Mouse (Mus musculus) olfactory bulb, adult 2 months (tissue): Measurements from ENCODE around the gene Pold2. TPM values are rescaled to one million over a fixed set of nuclear protein-coding genes. Genes with fewer than 3 reads are reported as not detected.

ENCODE experiments used
- H3K27ac ChIP-seq: fragments of 200-500 bp; 2 replicates; pipeline ENCODE4 v1.5.1; 2012; ENCODE audit warnings: low read depth, low read length; ENCODE audit not compliant: insufficient read depth
- H3K4me1 ChIP-seq: fragments of 200-500 bp; 2 replicates; pipeline ENCODE4 v1.6.1; 2012; ENCODE audit warnings: low read length; ENCODE audit not compliant: control insufficient read depth, insufficient read depth
- H3K4me3 ChIP-seq: fragments of 200-500 bp; 2 replicates; pipeline ENCODE4 v1.5.1; 2012; ENCODE audit warnings: mild to moderate bottlenecking, low read depth, low read length, moderate library complexity; ENCODE audit not compliant: insufficient read depth
- CTCF ChIP-seq: fragments of 200-500 bp; IDR thresholded peaks from 2 replicates; pipeline ENCODE4 v1.5.1; 2012; ENCODE audit warnings: low read depth, mild to moderate bottlenecking, low read length, moderate library complexity; ENCODE audit not compliant: insufficient read depth
- POLR2A ChIP-seq: fragments of 200-500 bp; IDR thresholded peaks from 2 replicates; pipeline ENCODE4 v1.6.1; 2012; ENCODE audit warnings: mild to moderate bottlenecking, low read depth, low read length, moderate library complexity; ENCODE audit not compliant: insufficient read depth
- WGBS: fragments of 180-500 bp; shearing (Covaris S2); methylation state at CpG from one replicate; pipeline ENCODE4 v1.1.7; 2018; 5-methylcytosine and 5-hydroxymethylcytosine counted together
- polyA plus RNA-seq: library from polyadenylated mRNA; stranded (reverse); fragments of >200 nt; gene quantifications from 2 replicates; pipeline ENCODE4 v1.2.4, GENCODE M21; 2012; ENCODE audit warnings: low replicate concordance; ENCODE audit not compliant: missing spikeins, insufficient read depth, insufficient read length

Gene Pold2
- polyA plus RNA-seq, 1 experiment: not detected

- no peak for TF ChIP-seq POLR2A
- no peak for TF ChIP-seq CTCF
- WGBS: 81% methylated on average over 4 of the region's 4 CpGs
- H3K4me3 ChIP-seq: no peak overlapping the region
- H3K4me1 ChIP-seq: no peaks in the 10 kb centered on the region
- H3K27ac ChIP-seq: no peak overlapping the region
Observed at GRCm38 (mm10) chr11:5913936-5914335, 35.8 kb upstream of the Pold2 start.

DNA sequence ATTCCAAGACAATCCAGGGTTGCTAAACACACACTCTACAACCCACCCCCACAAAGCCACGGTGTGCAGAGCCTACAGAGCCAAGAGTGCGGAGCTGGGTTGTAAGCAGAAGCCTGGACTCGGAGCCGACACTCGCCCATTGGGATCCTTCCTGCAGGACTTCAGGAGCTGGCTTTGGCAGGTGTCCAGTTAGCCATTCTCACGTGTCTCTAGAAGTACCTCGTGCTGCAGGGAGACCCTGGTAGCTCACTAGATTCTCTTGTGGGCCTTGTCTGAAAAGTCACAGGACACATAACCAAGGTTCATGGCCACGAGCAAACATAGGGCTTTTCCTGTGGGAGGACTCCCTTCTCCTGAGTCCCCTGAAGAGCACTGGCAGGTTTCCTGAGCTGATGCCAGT, 35.2 kb upstream of the Pold2 start:
- H3K4me3 ChIP-seq: no peak overlapping the region
- TF ChIP-seq CTCF (no peak), POLR2A (no peak)
- 63% methylated on average over 8 of the region's 8 CpGs for WGBS
- no peak overlapping the region for H3K27ac ChIP-seq
- no peaks in the 10 kb centered on the region for H3K4me1 ChIP-seq

DNA sequence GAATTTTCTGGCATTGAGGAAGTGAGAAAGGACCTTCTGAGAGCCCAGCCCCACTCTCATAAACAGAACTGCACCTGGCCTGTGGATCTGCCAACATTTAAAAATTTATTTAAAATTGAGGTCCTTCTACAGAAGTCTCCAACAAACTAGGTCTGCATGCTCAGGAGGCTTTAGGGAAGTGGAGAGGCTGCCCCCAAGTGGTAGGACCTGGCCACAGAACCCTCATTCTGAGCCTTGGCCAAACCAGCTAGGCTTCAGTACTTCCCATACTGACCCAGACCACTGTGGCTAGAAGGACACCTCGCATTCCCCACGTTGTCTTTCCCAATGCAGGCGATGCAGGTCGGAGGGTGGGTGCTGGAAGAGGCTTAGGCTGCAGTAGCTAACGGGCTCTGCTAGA, 34.5 kb upstream of the Pold2 start:
- H3K27ac ChIP-seq: no peak overlapping the region
- TF ChIP-seq CTCF (0 out of 2 replicates have a peak, but pooled peaks have one; percentile 35), POLR2A (no peak)
- 35% methylated on average over 5 of the region's 5 CpGs for WGBS
- no peak overlapping the region for H3K4me3 ChIP-seq
- no peaks in the 10 kb centered on the region for H3K4me1 ChIP-seq

- Histone ChIP-seq H3K4me3 (no peak overlapping the region), H3K27ac (no peak overlapping the region), H3K4me1 (peaks cover 13% of the 10 kb centered on the region)
- TF ChIP-seq CTCF: no peak
- no peak for TF ChIP-seq POLR2A
- WGBS: 91% methylated on average over 4 of the region's 4 CpGs
Observed at GRCm38 (mm10) chr11:5908642-5909041, 30.6 kb upstream of the Pold2 start.

DNA sequence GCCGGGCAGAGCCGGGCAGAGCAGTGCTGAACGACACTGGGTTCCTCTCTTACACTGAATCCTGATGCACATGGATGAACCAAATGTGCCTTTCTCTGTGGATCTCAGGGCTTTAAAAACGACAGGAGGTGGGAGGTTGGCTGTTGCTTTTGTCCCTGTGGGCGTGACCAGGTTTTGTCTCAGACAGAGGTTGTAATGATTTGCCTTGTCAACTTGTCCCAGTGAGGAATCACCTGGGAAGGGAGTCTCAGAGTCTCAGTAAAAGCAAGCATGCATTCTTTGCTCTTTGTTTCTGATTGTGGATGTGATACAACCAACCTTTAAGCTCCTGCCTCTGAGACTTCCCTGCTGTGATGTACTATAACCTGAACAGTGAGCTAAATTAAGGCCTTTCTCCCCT, 29.0 kb upstream of the Pold2 start:
- H3K4me3 ChIP-seq: no peak overlapping the region
- peaks cover 23% of the 10 kb centered on the region for H3K4me1 ChIP-seq
- TF ChIP-seq POLR2A (no peak), CTCF (no peak)
- H3K27ac ChIP-seq: no peak overlapping the region
- 65% methylated on average over 5 of the region's 5 CpGs for WGBS

DNA sequence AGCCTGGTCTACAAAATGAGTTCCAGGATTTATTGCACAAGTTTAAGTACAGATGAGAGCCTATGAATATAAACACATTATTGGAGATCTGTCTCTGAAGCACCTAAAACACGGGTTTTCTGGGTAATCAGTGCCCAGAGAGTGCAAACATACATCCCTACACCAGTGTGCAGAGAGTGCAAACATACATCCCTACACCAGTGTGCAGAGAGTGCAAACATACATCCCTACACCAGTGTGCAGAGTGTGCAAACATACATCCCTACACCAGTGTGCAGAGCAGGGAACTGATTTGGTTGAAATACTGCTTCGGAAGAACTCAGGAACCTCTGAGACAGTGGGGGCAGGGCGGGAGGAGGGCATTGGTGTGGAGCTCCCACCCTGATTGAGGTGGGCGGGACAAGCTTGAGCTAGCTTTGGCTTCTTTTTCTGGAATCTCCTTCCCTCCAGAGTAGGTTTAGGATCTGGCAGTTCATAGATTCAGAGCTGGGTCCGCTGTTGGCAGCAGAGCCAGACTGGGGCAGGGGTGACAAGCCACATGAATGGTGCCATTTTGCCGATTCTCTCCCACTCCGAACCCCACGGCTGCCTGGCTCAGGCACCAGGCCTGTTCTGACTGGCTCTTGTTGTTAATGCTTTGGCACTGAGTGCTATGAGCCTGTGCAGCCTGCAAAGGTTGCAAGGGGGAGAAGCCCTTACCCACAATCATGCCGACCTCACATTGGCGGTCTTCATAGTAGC, 27.9 kb upstream of the Pold2 start:
- Histone ChIP-seq H3K4me3 (no peak overlapping the region), H3K4me1 (peaks cover 34% of the 10 kb centered on the region), H3K27ac (peak overlapping the region; percentile 8; the same call in 1 of the 2 replicates)
- 50% methylated on average over 10 of the region's 10 CpGs for WGBS
- no peak for TF ChIP-seq CTCF
- no peak for TF ChIP-seq POLR2A

DNA sequence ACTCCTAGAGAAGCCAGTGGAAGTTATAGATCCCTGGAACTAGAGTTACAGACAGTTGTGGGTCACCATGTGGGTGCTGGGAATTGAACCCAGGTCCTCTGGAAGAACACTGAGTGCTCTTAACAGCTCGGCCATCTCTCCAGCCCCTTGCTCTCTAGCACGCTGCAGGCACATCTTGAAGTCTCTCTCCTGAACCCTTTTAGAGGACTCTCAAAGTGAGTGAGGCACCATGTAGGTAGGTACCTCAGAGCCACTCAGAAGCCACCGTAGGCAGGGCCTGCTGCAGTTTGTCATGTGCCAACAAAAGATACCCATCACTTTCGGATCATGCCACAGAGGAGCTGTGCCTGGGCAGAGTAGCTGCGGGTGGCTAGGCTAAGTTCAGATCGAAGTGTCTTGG, 26.8 kb upstream of the Pold2 start:
- WGBS: 97% methylated on average over 6 of the region's 6 CpGs
- Histone ChIP-seq H3K27ac (no peak overlapping the region), H3K4me3 (no peak overlapping the region)

DNA sequence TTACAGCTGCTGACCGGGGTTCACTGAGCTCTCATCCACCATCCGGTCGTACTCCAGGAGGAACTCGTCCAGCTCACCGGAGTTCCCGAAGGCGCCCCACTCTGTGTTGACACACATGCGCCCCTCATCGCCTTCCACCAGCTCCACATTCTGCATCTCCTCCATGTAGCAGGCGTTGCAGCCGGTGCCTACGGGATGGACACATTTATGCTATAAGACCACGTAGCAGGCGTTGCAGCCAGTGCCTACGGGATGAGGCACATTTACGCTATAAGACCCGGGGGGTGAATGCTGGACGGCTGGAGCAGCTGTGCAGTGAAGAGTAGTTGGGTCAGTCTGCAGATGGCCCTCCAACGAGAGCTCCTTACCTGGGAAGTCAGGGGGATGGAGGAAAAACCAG, 26.3 kb upstream of the Pold2 start:
- no peak overlapping the region for H3K4me3 ChIP-seq
- 71% methylated on average over 19 of the region's 19 CpGs for WGBS
- H3K27ac ChIP-seq: peak overlapping the region; percentile 43; the same call in 1 of the 2 replicates
- TF ChIP-seq CTCF: no peak
- peaks cover 37% of the 10 kb centered on the region for H3K4me1 ChIP-seq

More for the DNA sequence above, 26.8 kb upstream of the Pold2 start:
- peaks cover 37% of the 10 kb centered on the region for H3K4me1 ChIP-seq
- TF ChIP-seq CTCF: no peak
- no peak for TF ChIP-seq POLR2A

DNA sequence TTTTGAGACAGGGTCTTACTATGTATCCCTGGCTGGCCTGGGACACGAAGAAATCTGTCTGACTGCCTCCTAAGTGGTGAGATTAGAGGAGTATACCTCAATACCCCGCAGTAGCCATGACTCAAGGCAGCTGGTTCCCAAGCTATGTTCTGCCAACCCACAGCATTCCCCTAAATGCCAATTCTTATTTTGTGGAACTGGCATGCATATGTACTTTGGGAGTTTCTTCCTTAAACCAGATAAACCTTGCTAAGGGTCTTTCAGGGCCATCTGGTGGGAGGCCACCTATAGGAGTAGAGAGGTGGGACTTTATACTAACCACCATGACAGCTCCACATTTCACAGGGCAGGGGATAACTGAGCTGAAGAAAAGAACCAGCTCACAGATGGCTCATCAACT, 25.8 kb upstream of the Pold2 start:
- TF ChIP-seq POLR2A: no peak
- TF ChIP-seq CTCF: no peak
- Histone ChIP-seq H3K4me1 (peaks cover 37% of the 10 kb centered on the region), H3K4me3 (no peak overlapping the region), H3K27ac (peak overlapping the region; percentile 37; the same call in 1 of the 2 replicates)
- WGBS: 43% methylated on average over 2 of the region's 2 CpGs

- peaks cover 41% of the 10 kb centered on the region for H3K4me1 ChIP-seq
- WGBS: 21% methylated on average over 6 of the region's 6 CpGs
- TF ChIP-seq CTCF (no peak), POLR2A (no peak)
- H3K27ac ChIP-seq: peak overlapping the region; percentile 45; the same call in 1 of the 2 replicates
- peak overlapping the region; percentile 43 for H3K4me3 ChIP-seq
Observed at GRCm38 (mm10) chr11:5902390-5902789, 24.3 kb upstream of the Pold2 start.
